Mouse (Mus musculus): ENCODE measurements at regions not wholly inside any gene's neighbourhood (a gene's known extent, or its start where the extent isn't known, plus 50 kb on each side); places are given as distances from the start of the nearest gene placed in this dataset.

DNA sequence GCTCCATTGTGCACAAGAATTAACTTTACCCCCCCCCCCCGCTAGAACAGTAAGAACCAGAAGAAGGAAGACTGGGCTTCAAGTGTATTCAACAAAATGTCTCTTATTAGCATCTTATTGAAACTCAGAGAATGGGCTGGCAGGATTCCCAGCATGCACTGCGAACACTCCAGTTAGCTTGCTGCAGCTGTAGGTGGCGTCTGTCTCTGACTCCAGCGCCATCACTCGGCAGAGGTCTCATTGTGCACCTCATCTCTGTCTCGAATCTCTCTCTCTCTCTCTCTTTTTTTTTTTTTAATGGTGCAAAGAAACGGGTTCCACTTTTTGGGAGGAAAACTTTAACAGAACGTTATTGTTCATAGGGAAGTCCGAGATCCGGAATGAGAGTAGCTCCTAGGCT, 221.6 kb downstream of the Agtpbp1 start:
- TF ChIP-seq CTCF (IDR thresholded peaks at IDR 0.05; ENCODE audit: low read depth) (no peak), EP300 (optimal IDR thresholded peaks at IDR 0.05) (no peak)

Data from stomach, postnatal 0 days (tissue).